Mouse (Mus musculus) heart, adult 2 months (tissue): ENCODE measurements at regions not wholly inside any gene's neighbourhood (a gene's known extent, or its start where the extent isn't known, plus 50 kb on each side); places are given as distances from the start of the nearest gene placed in this dataset.

Experiments used
- EP300 ChIP-seq: fragments of 200-500 bp; IDR thresholded peaks from 2 replicates; pipeline ENCODE4 v1.6.1; 2011; ENCODE audit warnings: low read depth, low read length, control low read depth; ENCODE audit not compliant: insufficient read depth
- POLR2A ChIP-seq: fragments of 200-500 bp; IDR thresholded peaks from 2 replicates; pipeline ENCODE4 v1.6.1; 2011; ENCODE audit warnings: mild to moderate bottlenecking, low read depth, low read length, control low read depth; ENCODE audit not compliant: insufficient read depth

- TF ChIP-seq POLR2A (no peak), EP300 (no peak)
Measured at GRCm38 (mm10) chr16:30165667-30166180, 101.5 kb downstream of the Hes1 start.
